Mouse (Mus musculus): ENCODE results near the gene Naa80.

- TF ChIP-seq EP300 (IDR thresholded peaks at IDR 0.05; ENCODE audit: low read depth) (no peak), CTCF (IDR thresholded peaks at IDR 0.05; ENCODE audit: low read depth) (no peak)
These were observed 31.7 kb upstream of the Naa80 start, which contains the start of gene Zmynd10 for GRCm38 (mm10) chr9:107547026-107547425.

Measured in heart, postnatal 0 days (tissue).